Mouse (Mus musculus) olfactory bulb, adult 2 months (tissue): ENCODE data around the gene Zbtb7a. TPM values are rescaled to one million over a fixed set of nuclear protein-coding genes. Genes with fewer than 3 reads are reported as not detected.

Experiments
- H3K27ac ChIP-seq: fragments of 200-500 bp; 2 replicates; pipeline ENCODE4 v1.5.1; 2012; ENCODE audit warnings: low read depth, low read length; ENCODE audit not compliant: insufficient read depth
- H3K4me1 ChIP-seq: fragments of 200-500 bp; 2 replicates; pipeline ENCODE4 v1.6.1; 2012; ENCODE audit warnings: low read length; ENCODE audit not compliant: control insufficient read depth, insufficient read depth
- H3K4me3 ChIP-seq: fragments of 200-500 bp; 2 replicates; pipeline ENCODE4 v1.5.1; 2012; ENCODE audit warnings: mild to moderate bottlenecking, low read depth, low read length, moderate library complexity; ENCODE audit not compliant: insufficient read depth
- CTCF ChIP-seq: fragments of 200-500 bp; IDR thresholded peaks from 2 replicates; pipeline ENCODE4 v1.5.1; 2012; ENCODE audit warnings: low read depth, mild to moderate bottlenecking, low read length, moderate library complexity; ENCODE audit not compliant: insufficient read depth
- POLR2A ChIP-seq: fragments of 200-500 bp; IDR thresholded peaks from 2 replicates; pipeline ENCODE4 v1.6.1; 2012; ENCODE audit warnings: mild to moderate bottlenecking, low read depth, low read length, moderate library complexity; ENCODE audit not compliant: insufficient read depth
- WGBS: fragments of 180-500 bp; shearing (Covaris S2); methylation state at CpG from one replicate; pipeline ENCODE4 v1.1.7; 2018; 5-methylcytosine and 5-hydroxymethylcytosine counted together
- polyA plus RNA-seq: library from polyadenylated mRNA; stranded (reverse); fragments of >200 nt; gene quantifications from 2 replicates; pipeline ENCODE4 v1.2.4, GENCODE M21; 2012; ENCODE audit warnings: low replicate concordance; ENCODE audit not compliant: missing spikeins, insufficient read depth, insufficient read length

Gene Zbtb7a
- polyA plus RNA-seq, 1 experiment, result not detected

GRCm38 (mm10) chr10:81192270-81192967 lies 57.4 kb downstream of the Zbtb7a start:
- Histone ChIP-seq H3K27ac (peak overlapping the region; percentile 91), H3K4me1 (peaks cover 24% of the 10 kb centered on the region), H3K4me3 (peak overlapping the region; percentile 62)
- no peak for TF ChIP-seq CTCF
- TF ChIP-seq POLR2A, result peak; percentile 81
- under 1% methylated on average over 93 of the region's 93 CpGs for WGBS

DNA sequence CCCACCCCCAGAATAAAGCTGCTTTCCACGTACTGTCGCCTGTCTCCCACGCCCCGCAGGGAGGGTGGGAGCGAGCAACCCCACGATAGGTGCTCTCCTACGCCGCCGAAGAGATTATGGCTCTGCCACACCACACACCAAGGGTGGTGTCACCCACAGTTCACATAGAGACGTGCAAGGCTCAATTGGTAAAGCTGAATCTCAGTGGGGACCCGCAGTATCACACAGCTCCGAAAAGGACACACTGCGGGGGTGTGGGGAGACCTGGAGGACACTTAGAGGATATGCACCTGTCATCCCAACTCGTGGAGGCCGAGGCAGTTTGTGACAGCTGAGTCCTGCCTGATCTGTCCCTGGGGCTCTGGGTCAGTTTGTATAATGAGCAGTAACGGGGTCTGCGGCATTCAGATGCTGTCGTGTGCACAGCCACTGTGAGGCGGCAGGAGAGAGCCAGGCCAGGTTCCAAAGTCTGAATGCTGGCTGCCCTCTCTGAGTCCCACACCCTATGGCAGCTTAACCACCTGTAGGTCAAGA lies 58.0 kb downstream of the Zbtb7a start:
- TF ChIP-seq POLR2A (no peak), CTCF (no peak)
- under 1% methylated on average over 19 of the region's 19 CpGs for WGBS
- Histone ChIP-seq H3K27ac (peak overlapping the region; percentile 91), H3K4me1 (peaks cover 24% of the 10 kb centered on the region), H3K4me3 (peak overlapping the region; percentile 62)

DNA sequence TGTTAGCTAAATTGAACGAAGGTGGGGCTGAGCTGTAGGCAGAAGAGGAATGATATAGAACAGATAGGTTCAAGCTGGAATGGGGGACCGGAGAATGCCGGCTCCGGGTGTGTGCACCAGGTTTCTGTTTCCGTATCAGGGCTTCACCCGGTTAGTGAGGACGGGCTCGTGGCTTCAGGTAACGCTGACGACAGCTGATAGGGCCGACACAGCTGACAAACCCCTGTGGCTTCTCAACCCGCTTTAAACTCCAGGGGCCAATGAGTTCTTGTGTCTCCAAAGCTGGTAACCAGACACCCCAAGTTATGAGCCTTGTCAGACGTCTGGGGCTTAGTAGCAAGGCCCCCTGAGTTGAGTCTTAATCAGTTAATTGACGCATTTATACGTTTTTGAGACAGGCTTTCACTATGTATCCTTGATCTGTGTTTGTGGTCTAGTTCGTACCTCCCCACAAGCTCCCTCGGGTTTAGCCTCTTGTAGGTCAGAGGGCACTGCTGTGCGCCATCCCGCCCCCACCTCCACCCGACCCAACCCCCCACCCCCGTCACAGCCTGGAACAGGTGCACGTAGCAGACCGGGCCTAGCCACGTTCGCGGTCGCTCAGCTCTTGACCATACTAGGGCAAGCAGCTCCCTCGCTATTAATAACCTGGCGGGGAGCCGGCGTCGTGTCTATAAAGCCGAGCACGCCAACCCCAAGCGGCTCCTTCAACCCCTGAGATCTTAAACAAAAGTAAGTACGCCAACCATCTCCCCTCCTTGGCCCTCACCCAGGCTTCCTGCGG lies 59.2 kb downstream of the Zbtb7a start:
- Histone ChIP-seq H3K4me1 (peaks cover 24% of the 10 kb centered on the region), H3K4me3 (no peak overlapping the region), H3K27ac (no peak overlapping the region)
- 10% methylated on average over 37 of the region's 37 CpGs for WGBS
- TF ChIP-seq CTCF (no peak), POLR2A (no peak)

DNA sequence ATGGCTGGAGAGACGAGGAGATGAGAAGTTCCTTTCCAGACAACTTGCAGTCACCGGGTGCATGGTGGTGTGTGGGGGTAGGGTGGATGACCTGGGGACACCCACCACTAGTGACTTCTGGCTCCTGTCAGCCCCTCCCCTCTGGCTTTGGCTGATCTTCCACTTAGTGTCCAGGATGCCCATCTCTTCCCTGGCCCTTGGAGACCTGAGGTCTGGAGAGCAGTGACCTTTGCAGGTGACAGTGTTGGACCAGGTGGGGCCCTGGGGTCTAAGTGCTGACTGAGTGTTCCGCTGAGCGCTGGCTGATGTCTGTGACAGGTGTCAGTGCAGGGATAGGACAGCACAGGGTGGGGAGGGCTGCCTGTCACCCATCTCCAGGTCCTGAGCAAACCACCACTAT lies 60.3 kb downstream of the Zbtb7a start:
- Histone ChIP-seq H3K4me3 (no peak overlapping the region), H3K4me1 (peaks cover 24% of the 10 kb centered on the region), H3K27ac (no peak overlapping the region)
- WGBS, result 80% methylated on average over 4 of the region's 4 CpGs
- TF ChIP-seq CTCF (no peak), POLR2A (no peak)

- 67% methylated on average over 11 of the region's 11 CpGs for WGBS
- Histone ChIP-seq H3K27ac (no peak overlapping the region), H3K4me3 (no peak overlapping the region), H3K4me1 (peaks cover 21% of the 10 kb centered on the region)
- TF ChIP-seq CTCF, result no peak
- TF ChIP-seq POLR2A, result no peak
Measured at GRCm38 (mm10) chr10:81196470-81197065, 61.5 kb downstream of the Zbtb7a start.

GRCm38 (mm10) chr10:81197305-81197704 lies 62.3 kb downstream of the Zbtb7a start:
- TF ChIP-seq CTCF (no peak), POLR2A (no peak)
- H3K4me3 ChIP-seq, result no peak overlapping the region
- no peak overlapping the region for H3K27ac ChIP-seq
- WGBS, result 57% methylated on average over 6 of the region's 6 CpGs
- peaks cover 16% of the 10 kb centered on the region for H3K4me1 ChIP-seq

DNA sequence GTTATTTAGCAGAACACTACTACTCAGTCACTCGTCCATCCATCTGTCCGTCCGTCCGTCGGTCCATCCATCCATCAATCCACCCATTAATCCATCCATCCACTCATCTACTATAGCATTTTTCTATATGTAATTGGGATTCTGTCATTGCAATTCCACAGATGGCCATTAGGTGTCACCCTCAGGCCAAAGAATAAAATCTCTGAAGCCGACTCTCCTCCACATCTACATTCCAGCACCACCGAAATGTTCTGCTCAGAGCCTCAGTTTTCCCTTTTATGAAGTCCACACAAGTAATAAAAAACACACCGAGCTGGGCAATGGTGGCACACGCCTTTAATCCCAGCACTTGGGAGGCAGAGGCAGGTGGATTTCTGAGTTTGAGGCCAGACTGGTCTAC lies 63.2 kb downstream of the Zbtb7a start:
- 2% methylated on average over 9 of the region's 9 CpGs for WGBS

GRCm38 (mm10) chr10:81198990-81199389 lies 64.0 kb downstream of the Zbtb7a start:
- Histone ChIP-seq H3K27ac (no peak overlapping the region), H3K4me1 (peaks cover 8% of the 10 kb centered on the region), H3K4me3 (no peak overlapping the region)
- WGBS, result 92% methylated on average over 6 of the region's 6 CpGs
- TF ChIP-seq POLR2A (no peak), CTCF (no peak)

More for the DNA sequence above, 63.2 kb downstream of the Zbtb7a start:
- Histone ChIP-seq H3K27ac (no peak overlapping the region), H3K4me1 (peaks cover 12% of the 10 kb centered on the region), H3K4me3 (no peak overlapping the region)
- TF ChIP-seq POLR2A (no peak), CTCF (no peak)
